Mouse (Mus musculus): Measurements from ENCODE around the gene Arglu1. TPM values are rescaled to one million over a fixed set of nuclear protein-coding genes. Genes with fewer than 3 reads are reported as not detected.

Arglu1 gene
- polyA plus RNA-seq, 1 experiment from 2014 or later = 144 TPM

DNA sequence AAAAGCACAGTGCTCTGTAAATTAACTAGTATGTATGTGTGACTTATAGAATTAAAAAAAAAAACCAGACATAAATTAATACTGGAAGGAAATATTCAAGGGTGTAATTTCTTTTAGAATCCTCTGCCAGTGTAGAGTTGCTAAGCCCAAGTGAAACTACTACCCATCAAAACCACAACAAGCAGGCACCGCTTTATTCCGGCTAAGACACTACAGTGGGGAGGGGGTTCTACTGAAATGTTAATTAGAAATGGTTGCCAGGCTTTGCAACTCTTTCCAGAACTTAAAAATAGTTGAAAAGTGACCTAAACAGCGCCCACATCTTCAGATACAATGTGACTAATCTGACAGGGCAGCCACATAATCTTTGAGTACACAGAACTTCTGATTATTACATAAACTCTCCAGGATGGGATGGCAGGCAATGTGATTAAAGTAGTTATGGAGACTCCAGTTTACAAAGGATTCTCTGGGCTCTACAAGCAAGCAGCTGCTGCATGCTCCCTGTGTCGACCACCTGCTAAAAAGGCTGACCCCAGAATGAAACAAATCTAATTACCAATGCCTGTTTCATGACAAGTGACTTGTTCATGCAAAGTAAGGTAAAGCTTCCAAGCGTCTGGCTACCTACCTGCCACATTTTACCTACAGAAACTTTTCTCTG is 32.5 kb downstream of the Arglu1 start:
- ATAC-seq (ENCODE audit: insufficient number of reproducible peaks, low FRiP score, low TSS enrichment, low read depth) = no peak
- Histone ChIP-seq H3K4me2 (replicated peaks) (peak overlapping the region; percentile 84), H3K4me1 (peaks cover 50% of the 10 kb centered on the region), H3K36me3 (no peaks in the 10 kb centered on the region), H3K4me3 (replicated peaks) (peak overlapping the region; percentile 89), H3K27ac (replicated peaks) (peak overlapping the region; percentile 89), H3K9ac (0 out of 2 replicates have a peak overlapping the region, but pooled peaks have one; percentile 23), H3K27me3 (no peaks in the 10 kb centered on the region), H3K9me3 (replicated peaks) (no peaks in the 10 kb centered on the region)
- WGBS = 24% methylated on average over 5 of the region's 5 CpGs

DNA sequence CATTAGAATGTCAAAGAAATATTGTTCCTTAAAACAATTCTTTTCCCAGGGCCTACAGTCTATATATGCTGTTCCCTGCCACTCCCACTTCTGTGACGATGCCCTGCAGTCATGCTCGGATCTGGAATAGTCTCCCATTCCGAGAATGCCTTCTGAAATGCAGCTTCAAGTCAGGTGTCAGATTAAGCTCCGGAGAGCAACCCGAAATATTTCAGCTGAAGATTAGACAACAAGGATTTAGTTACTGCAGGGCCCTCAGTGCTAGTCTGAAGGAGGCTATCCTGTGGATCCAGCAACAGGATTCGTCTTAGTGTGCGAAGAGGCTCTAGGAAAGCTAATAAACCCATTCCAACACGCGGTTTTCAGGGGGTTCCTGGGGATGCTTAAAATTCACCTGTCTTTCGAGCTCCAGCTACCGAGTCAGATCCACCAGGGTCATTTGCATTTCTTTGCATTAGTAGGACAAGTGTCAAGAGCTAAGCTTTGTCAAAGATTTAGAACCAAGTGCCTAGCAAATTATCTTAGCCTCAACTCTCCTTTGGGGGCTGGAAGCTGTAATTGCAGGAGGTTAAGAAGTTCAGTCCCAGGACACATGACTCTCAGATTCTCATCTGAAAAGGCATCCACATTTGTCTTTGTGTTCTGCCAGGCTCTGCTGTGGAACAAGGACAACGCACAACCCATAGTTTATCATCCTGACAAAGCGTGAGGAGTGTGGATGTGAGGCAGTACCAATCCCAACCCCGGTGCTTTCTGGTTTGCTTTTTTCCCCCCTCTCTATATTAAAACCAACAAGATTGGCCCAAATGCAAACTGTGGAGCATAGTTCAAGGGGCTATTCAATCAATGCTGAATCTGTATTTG is 33.5 kb downstream of the Arglu1 start:
- peak overlapping the region; percentile 84 for H3K4me2 ChIP-seq (replicated peaks)
- WGBS = 22% methylated on average over 14 of the region's 14 CpGs
- H3K4me1 ChIP-seq = peaks cover 60% of the 10 kb centered on the region
- peak overlapping the region; percentile 18 for H3K27ac ChIP-seq (replicated peaks)
- no peaks in the 10 kb centered on the region for H3K27me3 ChIP-seq
- no peak overlapping the region for H3K9ac ChIP-seq
- no peaks in the 10 kb centered on the region for H3K9me3 ChIP-seq (replicated peaks)
- peak overlapping the region; percentile 89 for H3K4me3 ChIP-seq (replicated peaks)
- no peaks in the 10 kb centered on the region for H3K36me3 ChIP-seq
- ATAC-seq (ENCODE audit: insufficient number of reproducible peaks, low FRiP score, low TSS enrichment, low read depth) = no peak

DNA sequence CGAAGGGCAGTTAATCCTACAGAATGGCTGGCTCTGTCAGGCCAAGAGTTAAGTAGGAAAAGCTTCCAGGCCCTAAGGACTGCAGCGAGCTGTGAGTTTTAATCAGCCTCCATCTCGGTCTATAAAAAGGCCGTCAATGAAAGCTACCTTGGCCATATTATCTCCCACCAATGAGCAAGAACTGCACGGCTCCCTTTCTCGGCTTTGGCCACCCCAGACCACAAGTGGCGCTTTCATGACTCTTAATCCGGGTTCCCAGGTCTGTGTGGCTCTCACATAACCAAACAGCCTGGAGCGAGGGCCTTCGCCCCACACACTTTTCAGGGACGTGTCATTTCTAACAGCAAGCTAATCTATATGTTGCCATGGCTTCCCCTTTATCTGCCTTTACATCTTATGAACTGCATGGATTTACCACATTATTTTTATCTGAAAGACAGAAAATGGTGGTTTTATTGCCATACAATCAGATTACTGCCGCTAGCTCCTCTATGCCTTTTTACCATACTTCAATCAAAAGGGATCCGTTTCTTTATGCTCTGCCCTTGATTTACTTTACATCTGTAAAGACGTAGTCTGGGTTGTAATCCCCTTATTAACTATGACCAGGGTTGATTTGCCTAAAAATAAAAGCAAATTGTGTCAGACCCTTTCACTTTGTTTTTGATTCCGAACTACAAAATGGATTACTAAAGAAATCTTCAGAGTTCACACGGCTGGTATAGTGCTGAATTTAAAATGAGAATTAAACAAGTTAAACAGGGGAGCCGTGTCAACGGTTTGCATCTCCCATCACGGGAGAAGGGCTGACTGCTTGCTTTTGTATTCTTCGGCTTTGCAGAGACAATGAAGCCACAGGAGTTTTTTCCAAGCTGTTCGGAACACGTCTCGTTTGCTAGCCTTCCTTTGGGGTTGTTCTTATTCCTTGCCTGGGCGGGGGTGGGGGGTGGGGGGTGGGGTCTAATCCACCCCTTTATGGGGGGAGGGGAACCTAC is 34.7 kb downstream of the Arglu1 start:
- H3K9me3 ChIP-seq (replicated peaks) = no peaks in the 10 kb centered on the region
- peak overlapping the region; percentile 89 for H3K4me3 ChIP-seq (replicated peaks)
- no peaks in the 10 kb centered on the region for H3K36me3 ChIP-seq
- H3K4me2 ChIP-seq (replicated peaks) = peak overlapping the region; percentile 84
- H3K4me1 ChIP-seq = peaks cover 69% of the 10 kb centered on the region
- no peaks in the 10 kb centered on the region for H3K27me3 ChIP-seq
- no peak for ATAC-seq (ENCODE audit: insufficient number of reproducible peaks, low FRiP score, low TSS enrichment, low read depth)
- no peak overlapping the region for H3K9ac ChIP-seq
- WGBS = 33% methylated on average over 24 of the region's 24 CpGs
- no peak overlapping the region for H3K27ac ChIP-seq (replicated peaks)

DNA sequence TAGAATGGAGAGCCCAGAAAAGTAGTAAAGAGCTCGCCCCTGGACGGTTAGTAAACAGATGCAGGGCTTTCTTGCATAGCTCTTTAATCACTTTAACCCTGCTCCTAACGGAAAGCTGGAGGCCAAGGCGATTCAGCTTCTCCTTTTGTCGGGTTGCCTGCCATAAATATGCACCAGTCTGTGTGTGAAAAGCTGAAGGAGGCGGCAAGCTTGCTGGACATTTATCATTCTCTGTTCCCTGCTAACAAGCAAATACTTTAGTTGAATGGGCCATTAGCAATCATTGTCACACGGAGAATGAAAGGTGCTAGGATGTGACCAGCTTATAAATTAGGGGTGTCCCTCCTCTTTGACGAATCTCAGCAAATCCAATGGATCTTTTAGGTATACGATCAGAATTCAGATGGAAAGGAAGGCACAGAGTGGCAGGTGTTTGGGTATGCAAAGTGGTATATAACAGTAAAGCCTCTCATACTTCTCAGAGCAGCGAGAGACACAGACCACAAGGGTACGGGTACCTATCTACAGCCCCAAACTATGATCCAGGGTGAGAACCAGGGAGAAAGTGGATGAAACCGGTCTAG is 36.3 kb downstream of the Arglu1 start:
- Histone ChIP-seq H3K4me1 (peaks cover 85% of the 10 kb centered on the region), H3K27me3 (no peaks in the 10 kb centered on the region), H3K4me2 (replicated peaks) (0 out of 2 replicates have a peak overlapping the region, but pooled peaks have one; percentile 84), H3K36me3 (0 out of 2 replicates have a peak, but pooled peaks cover under 1% of the 10 kb centered on the region), H3K9me3 (replicated peaks) (no peaks in the 10 kb centered on the region), H3K27ac (replicated peaks) (peak overlapping the region; percentile 69), H3K4me3 (replicated peaks) (no peak overlapping the region), H3K9ac (no peak overlapping the region)
- 56% methylated on average over 12 of the region's 12 CpGs for whole genome bisulfite sequencing
- no peak for ATAC-seq (ENCODE audit: insufficient number of reproducible peaks, low FRiP score, low TSS enrichment, low read depth)

DNA sequence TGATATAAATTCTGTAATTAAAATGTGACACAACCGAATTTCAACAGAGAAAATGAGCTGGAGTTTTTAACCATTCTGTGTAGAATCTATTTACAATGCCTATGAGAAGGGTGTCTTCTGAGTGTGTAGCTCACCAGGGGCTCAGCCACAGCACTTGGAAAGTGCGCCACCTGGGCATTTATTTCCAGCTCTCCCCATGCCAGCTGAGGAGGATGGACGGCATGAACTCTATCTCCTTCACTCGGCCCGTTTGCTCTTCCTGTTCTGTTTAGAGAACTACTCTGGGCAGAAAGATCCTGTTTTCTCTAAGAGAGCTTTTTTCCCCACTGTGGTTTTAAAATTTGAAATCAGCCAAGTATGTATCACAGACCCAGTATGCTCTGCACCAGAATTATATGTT is 37.0 kb downstream of the Arglu1 start:
- Histone ChIP-seq H3K27me3 (no peaks in the 10 kb centered on the region), H3K27ac (replicated peaks) (peak overlapping the region; percentile 69; the same call in 1 of the 2 replicates), H3K36me3 (0 out of 2 replicates have a peak, but pooled peaks cover 3% of the 10 kb centered on the region), H3K4me3 (replicated peaks) (no peak overlapping the region), H3K9me3 (replicated peaks) (no peaks in the 10 kb centered on the region), H3K4me1 (peaks cover 89% of the 10 kb centered on the region), H3K4me2 (replicated peaks) (0 out of 2 replicates have a peak overlapping the region, but pooled peaks have one; percentile 6), H3K9ac (no peak overlapping the region)
- 54% methylated on average over 5 of the region's 5 CpGs for WGBS
- ATAC-seq (ENCODE audit: insufficient number of reproducible peaks, low FRiP score, low TSS enrichment, low read depth) = no peak; the same call in 1 of the 2 replicates

DNA sequence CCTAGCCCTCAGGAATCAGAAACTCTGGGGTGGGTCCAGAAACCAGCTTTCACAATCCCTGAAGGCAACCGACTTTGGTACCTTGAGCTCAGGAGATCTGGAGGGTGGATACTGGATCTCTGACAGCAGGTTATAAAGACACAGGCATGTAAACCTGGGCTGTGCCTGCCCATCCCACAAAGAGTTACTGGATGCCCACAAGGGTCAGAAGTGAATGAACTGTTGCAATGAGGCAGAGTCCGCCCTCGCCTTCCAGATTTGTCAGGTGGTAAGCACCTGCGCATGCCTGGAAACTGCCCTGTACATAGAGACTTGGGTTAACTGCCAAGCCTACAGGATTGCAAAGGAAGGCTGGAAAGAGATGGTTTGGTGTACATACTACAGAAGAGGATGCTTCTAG is 37.9 kb downstream of the Arglu1 start:
- no peak for ATAC-seq (ENCODE audit: insufficient number of reproducible peaks, low FRiP score, low TSS enrichment, low read depth)
- Histone ChIP-seq H3K9me3 (replicated peaks) (no peaks in the 10 kb centered on the region), H3K27ac (replicated peaks) (no peak overlapping the region), H3K4me3 (replicated peaks) (no peak overlapping the region), H3K9ac (no peak overlapping the region), H3K4me2 (replicated peaks) (no peak overlapping the region), H3K4me1 (peaks cover 90% of the 10 kb centered on the region), H3K36me3 (0 out of 2 replicates have a peak, but pooled peaks cover 3% of the 10 kb centered on the region), H3K27me3 (no peaks in the 10 kb centered on the region)
- WGBS = 76% methylated on average over 4 of the region's 4 CpGs

DNA sequence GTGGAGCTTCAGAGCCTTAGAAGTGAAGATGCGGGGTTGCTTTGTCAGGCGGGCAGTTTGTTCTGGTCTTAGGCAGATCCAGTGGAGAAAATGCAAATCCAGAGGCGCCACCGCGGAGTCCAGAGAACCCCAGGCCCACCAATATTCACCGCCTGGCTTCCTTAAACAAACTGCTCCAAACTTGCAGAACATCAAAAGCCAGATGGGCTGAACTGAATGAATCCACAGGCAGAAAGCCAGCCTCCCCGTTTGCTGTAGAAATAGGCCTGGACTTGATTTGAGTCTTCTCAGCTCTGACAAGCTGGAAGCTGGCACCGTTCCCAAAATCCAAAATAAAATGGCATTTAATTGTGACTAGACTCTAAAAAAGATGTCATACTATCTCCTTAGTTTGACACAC is 40.4 kb downstream of the Arglu1 start:
- ATAC-seq (ENCODE audit: insufficient number of reproducible peaks, low FRiP score, low TSS enrichment, low read depth) = no peak
- no peaks in the 10 kb centered on the region for H3K9me3 ChIP-seq (replicated peaks)
- H3K9ac ChIP-seq = no peak overlapping the region
- peaks cover 74% of the 10 kb centered on the region for H3K4me1 ChIP-seq
- H3K27ac ChIP-seq (replicated peaks) = peak overlapping the region; percentile 65
- peak overlapping the region; percentile 22 for H3K4me2 ChIP-seq (replicated peaks)
- H3K4me3 ChIP-seq (replicated peaks) = no peak overlapping the region
- 0 out of 2 replicates have a peak, but pooled peaks cover 3% of the 10 kb centered on the region for H3K36me3 ChIP-seq
- WGBS = 23% methylated on average over 8 of the region's 8 CpGs
- no peaks in the 10 kb centered on the region for H3K27me3 ChIP-seq

DNA sequence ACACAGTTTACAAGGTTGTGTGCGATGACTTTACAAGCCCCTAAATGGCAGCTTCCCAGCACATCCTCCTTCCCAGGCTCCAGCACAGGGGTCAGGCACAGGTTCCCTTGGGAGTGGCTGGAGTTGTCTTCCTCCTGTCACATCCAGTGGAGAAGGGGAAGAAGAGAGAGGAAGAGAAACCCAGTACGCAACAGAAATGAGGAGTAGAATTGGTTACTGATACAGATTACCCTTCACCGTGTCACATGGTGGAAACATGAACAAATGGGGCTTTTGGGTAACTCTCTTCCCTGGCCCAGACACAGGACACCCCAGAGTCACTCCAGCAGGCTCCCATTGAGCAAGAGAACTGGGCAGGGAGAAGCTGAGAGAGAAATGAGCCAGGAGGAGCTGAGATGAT is 40.8 kb downstream of the Arglu1 start:
- Histone ChIP-seq H3K27me3 (no peaks in the 10 kb centered on the region), H3K4me3 (replicated peaks) (no peak overlapping the region), H3K9me3 (replicated peaks) (no peaks in the 10 kb centered on the region), H3K4me2 (replicated peaks) (peak overlapping the region; percentile 22), H3K36me3 (0 out of 2 replicates have a peak, but pooled peaks cover 3% of the 10 kb centered on the region), H3K9ac (no peak overlapping the region), H3K27ac (replicated peaks) (peak overlapping the region; percentile 65), H3K4me1 (peaks cover 71% of the 10 kb centered on the region)
- no peak for ATAC-seq (ENCODE audit: insufficient number of reproducible peaks, low FRiP score, low TSS enrichment, low read depth)
- 68% methylated on average over 3 of the region's 3 CpGs for WGBS

DNA sequence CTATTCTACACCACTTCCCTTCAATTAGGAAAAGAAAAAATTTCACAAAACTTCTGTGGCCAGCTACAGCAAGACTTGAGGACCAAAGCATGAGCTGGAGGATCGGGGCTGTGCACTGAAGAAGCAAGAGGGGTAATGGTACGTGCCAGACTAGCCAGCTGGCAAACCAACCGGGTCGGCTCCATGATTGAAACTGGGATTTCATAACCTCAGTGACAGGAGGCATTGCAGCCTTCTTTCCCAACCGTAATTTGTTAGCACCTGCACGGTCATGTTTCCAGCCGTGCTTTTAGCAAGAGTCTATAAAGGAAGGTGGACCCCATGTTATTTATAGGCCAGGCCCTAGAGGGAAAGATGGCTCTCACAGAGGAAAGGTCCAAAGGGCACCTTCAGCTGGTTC is 41.6 kb downstream of the Arglu1 start:
- Histone ChIP-seq H3K4me1 (peaks cover 63% of the 10 kb centered on the region), H3K4me3 (replicated peaks) (no peak overlapping the region), H3K36me3 (0 out of 2 replicates have a peak, but pooled peaks cover 3% of the 10 kb centered on the region), H3K9me3 (replicated peaks) (no peaks in the 10 kb centered on the region), H3K4me2 (replicated peaks) (no peak overlapping the region), H3K27me3 (no peaks in the 10 kb centered on the region), H3K27ac (replicated peaks) (peak overlapping the region; percentile 65), H3K9ac (no peak overlapping the region)
- ATAC-seq (ENCODE audit: insufficient number of reproducible peaks, low FRiP score, low TSS enrichment, low read depth) = no peak
- 76% methylated on average over 7 of the region's 7 CpGs for WGBS

DNA sequence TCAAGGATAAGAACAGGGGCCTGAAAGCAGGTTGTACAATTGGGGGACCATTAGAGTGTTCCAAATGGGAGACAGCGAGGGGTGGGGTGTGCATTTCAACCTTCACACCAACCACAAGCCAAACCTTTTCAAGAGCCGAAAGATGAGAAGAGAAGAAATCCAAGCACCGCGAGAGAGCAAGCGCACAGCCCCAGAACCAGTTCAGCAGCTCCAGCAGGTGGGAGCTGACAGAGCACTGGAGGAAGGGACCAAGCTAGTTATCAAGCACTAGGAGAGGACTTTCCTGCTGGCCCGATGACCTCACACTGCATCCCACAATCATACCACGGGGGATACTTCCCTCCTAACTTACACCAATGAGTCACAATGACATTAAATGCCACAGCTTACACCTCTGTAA is 42.5 kb downstream of the Arglu1 start:
- 52% methylated on average over 7 of the region's 7 CpGs for WGBS
- no peak overlapping the region for H3K9ac ChIP-seq
- no peak overlapping the region for H3K4me3 ChIP-seq (replicated peaks)
- no peak overlapping the region for H3K4me2 ChIP-seq (replicated peaks)
- H3K4me1 ChIP-seq = peaks cover 55% of the 10 kb centered on the region
- H3K36me3 ChIP-seq = 0 out of 2 replicates have a peak, but pooled peaks cover 3% of the 10 kb centered on the region
- H3K27ac ChIP-seq (replicated peaks) = peak overlapping the region; percentile 63; the same call in 1 of the 2 replicates
- H3K27me3 ChIP-seq = no peaks in the 10 kb centered on the region
- ATAC-seq (ENCODE audit: insufficient number of reproducible peaks, low FRiP score, low TSS enrichment, low read depth) = peak; percentile 35; the same call in 1 of the 2 replicates
- H3K9me3 ChIP-seq (replicated peaks) = no peaks in the 10 kb centered on the region

Measured in embryonic facial prominence, embryonic 15.5 days (tissue).